Mouse (Mus musculus): Measurements from ENCODE around the gene Abca8a.

DNA sequence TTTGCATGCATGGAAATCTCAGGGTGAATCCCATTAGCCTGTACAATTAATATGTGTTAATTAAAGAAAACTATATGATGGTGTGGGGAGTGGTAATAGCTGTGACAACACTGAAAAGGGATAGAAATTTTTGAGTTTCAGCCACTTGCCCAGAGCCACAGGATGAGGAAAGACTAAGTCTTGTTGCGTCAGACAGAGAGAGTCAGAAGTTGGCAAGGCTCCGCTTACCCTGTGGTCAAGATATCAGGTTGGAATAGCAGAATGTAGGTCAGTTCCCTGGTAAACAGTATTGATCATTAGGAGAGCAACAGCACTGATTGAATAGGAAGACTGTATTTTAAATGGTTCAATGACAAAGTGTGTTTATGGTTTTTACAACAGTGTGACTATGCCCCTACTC lies 58.0 kb downstream of the Abca8a start:
- no peak for TF ChIP-seq POLR2A (IDR thresholded peaks at IDR 0.05; ENCODE audit: extremely low read depth, insufficient read depth, low read length)
- TF ChIP-seq CTCF (IDR thresholded peaks at IDR 0.05; ENCODE audit: extremely low read depth, insufficient read depth, low read length), result no peak
